Mouse (Mus musculus) lung, postnatal 0 days (tissue): ENCODE measurements around the gene Lhfpl3.

ENCODE experiments used
- CTCF ChIP-seq: IDR thresholded peaks from 2 replicates; pipeline ENCODE4 v1.5.1; 2016; ENCODE audit warnings: antibody characterized with exemption, mild to moderate bottlenecking
- EP300 ChIP-seq: IDR thresholded peaks from 2 replicates; pipeline ENCODE4 v1.6.1; 2016; ENCODE audit warnings: antibody characterized with exemption, mild to moderate bottlenecking, control low read depth

DNA sequence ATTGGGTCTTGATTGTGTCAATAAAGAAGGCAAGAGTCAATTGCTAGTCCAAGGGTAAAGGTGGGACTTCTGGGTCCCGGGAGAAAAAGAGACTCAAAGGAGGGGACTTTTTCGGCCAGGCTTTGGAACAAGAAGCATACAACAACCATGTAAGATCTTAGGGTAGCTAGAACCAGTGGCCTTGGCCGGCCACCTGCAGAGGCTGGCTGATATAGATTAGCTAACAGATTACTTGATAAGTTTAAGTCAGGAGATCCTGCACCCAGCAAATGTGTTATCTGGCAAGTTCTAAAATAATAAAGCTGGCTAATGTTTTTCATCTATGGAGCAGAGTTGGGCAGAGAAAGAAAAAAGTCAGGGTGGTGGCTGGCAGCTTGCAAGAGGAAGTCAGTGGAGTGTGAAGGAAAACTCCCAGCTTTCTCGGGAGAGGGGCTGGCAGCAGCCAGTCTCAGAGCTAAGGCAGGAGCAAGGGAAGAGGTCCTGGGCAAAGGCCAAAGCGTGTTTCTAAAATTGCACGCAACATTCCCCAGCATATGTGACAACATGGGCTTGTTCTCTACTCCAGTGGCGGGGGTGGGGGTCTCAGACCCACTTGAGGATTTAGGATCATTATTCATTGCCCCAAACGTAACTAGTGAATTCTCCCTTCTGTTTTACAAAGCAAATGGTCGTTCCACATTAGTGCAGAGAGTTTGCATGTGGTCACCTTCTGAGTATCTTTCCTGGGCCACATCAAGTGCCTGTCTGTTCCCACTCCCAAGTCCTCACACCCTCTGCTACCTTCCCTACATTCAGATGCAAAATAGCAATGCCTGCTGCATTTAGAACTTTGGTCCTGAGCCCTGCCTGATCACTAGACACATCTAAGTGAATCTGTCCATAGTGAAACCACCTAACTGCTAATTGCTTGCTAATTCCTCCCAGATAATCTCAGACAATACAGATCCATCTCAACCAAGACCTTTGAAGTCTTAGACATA lies 504.3 kb downstream of the Lhfpl3 start:
- TF ChIP-seq CTCF (no peak), EP300 (no peak)
